ENCODE assay signal across 8 mouse cellular contexts in the genomic region with DNA sequence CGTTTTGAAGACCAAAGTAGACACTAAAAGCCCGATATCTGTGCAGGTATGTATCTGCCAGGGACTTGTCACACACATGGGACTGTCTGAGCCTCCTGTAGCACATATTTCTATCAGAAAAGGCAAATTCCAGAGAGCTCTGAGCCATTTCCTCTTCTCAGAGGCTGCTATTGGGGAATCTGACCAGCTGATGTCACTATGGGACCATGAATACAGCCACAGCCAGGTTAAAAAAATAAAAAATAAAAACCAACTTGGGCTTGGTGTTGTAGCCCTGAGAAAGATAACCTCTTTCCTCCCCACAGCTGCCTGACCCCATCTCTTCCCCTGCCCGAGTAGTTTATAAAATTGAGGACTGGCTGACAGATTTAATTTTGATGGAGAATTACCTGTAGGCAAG. TPM values are rescaled to one million over a fixed set of nuclear protein-coding genes. Genes with fewer than 3 reads are reported as not detected.
DNase-seq lines count a peak whose midpoint lies in the region; ATAC-seq and TF ChIP-seq lines count a peak whose summit lies in the region.

No protein-coding gene starts in this region.

- no peaks in the 10 kb centered on the region for H3K27me3 ChIP-seq in lung, embryonic 14.5 days (ENCODE audit: insufficient read depth, low read length)

- no peak overlapping the region for H3K4me2 ChIP-seq in lung, embryonic 14.5 days

- H3K27ac ChIP-seq in lung, embryonic 14.5 days (ENCODE audit: low read depth), result no peak overlapping the region

- DNase-seq in cerebellum, postnatal 14 days, result peak; percentile 64 to 67
- DNase-seq in cerebellum, adult 11 months, result no peak
- peak; percentile 74 for DNase-seq in lung, embryonic 14.5 days
- DNase-seq in lung, adult 2 months, result no peak
- DNase-seq in forelimb bud, embryonic 11.5 days (ENCODE audit: low read depth, low spot score), result peak; percentile 49
- peak; percentile 65 to 67 for DNase-seq in left cerebral cortex, postnatal 14 days (ENCODE audit: low spot score in 2 of 2)
- DNase-seq in right cerebral cortex, postnatal 14 days, result peak; percentile 48
- DNase-seq in thymus, postnatal 4 days, result no peak

- no peaks in the 10 kb centered on the region for H3K36me3 ChIP-seq in lung, embryonic 14.5 days (ENCODE audit: insufficient read depth)

- ATAC-seq in lung, embryonic 14.5 days (ENCODE audit: insufficient read depth), result no peak

- no peaks in the 10 kb centered on the region for H3K4me1 ChIP-seq in lung, embryonic 14.5 days (ENCODE audit: insufficient read depth)
- no peaks in the 10 kb centered on the region for H3K4me1 ChIP-seq in lung, adult 2 months (ENCODE audit: control insufficient read depth, insufficient read depth, low read length)

- H3K9me3 ChIP-seq in lung, embryonic 14.5 days (ENCODE audit: low read depth, low read length), result no peaks in the 10 kb centered on the region

- H3K4me3 ChIP-seq in lung, embryonic 14.5 days (ENCODE audit: low read depth, low read length), result no peak overlapping the region
- H3K4me3 ChIP-seq in lung, adult 2 months (replicated peaks; ENCODE audit: extremely low read depth, low read depth, low read length), result no peak overlapping the region

- intact Hi-C loops in left cerebral cortex, postnatal 14 days (cut with DNase I), result loop anchor here (10.0 kb wide), 1 partner anchor 315 kb away; no protein-coding TSS in a partner anchor

- no peak for TF ChIP-seq POLR2A in lung, adult 2 months (IDR thresholded peaks at IDR 0.05; ENCODE audit: borderline replicate concordance, extremely low read depth, low read depth, low read length)

- TF ChIP-seq CTCF in lung, embryonic 14.5 days (IDR thresholded peaks at IDR 0.05; ENCODE audit: low read depth), result peak; percentile 61
- TF ChIP-seq CTCF in lung, adult 2 months (IDR thresholded peaks at IDR 0.05; ENCODE audit: insufficient read depth, low read length), result no peak

- no peak overlapping the region for H3K9ac ChIP-seq in lung, embryonic 14.5 days

- whole genome bisulfite sequencing in lung, embryonic 14.5 days, result 38% methylated on average over 3 of the region's 3 CpGs
- 27% methylated on average over 3 of the region's 3 CpGs for WGBS in lung, adult 2 months

RNA-seq across cellular contexts. Expression of a gene that starts 31.2 kb away (rescaled TPM):
- polyA plus RNA-seq in lung, embryonic 14.5 days (2014; fragmentation: Nextera tagmentation; extraction: Ambion mirVana), result 46.8 and 53.4 TPM in 2 replicates
- 2.6 and 4.2 TPM in 2 replicates for polyA plus RNA-seq in lung, adult 2 months (2012; rRNA removed)
- 10 to 100 TPM; 33.5 to 33.6 TPM for total RNA-seq in left cerebral cortex, postnatal 14 days (2021)

RNA-seq across cellular contexts. Expression of a gene that starts 55.1 kb away (rescaled TPM):
- polyA plus RNA-seq in lung, embryonic 14.5 days (2014; fragmentation: Nextera tagmentation; extraction: Ambion mirVana), result 17.6 and 19.3 TPM in 2 replicates
- 4.2 and 5.6 TPM in 2 replicates for polyA plus RNA-seq in lung, adult 2 months (2012; rRNA removed)
- 10 to 100 TPM in 1 of 2 experiments, 1 to 10 TPM in 1; 7.3 to 10.8 TPM for total RNA-seq in left cerebral cortex, postnatal 14 days (2021)

Comparison
In these comparisons a context has a peak if more than half of its experiments do, and no peak if none do; other contexts are left out.
1. DNase-seq: peak in cerebellum, postnatal 14 days (2 of 2), lung, embryonic 14.5 days (single experiment), forelimb bud, embryonic 11.5 days (single experiment), left cerebral cortex, postnatal 14 days (2 of 2) and right cerebral cortex, postnatal 14 days (single experiment); none in cerebellum, adult 11 months (single experiment), lung, adult 2 months (single experiment) and thymus, postnatal 4 days (single experiment).